Mouse (Mus musculus) liver, postnatal 0 days (tissue): Measurements from ENCODE around the gene Ccdc82. TPM values are rescaled to one million over a fixed set of nuclear protein-coding genes. Genes with fewer than 3 reads are reported as not detected.
A peak's percentile ranks its signal among the peaks of the same experiment; 100 is the strongest.

Source experiments
- ATAC-seq: fragments of 200-750 bp; cut with Nextera tagmentation; 2 replicates; pipeline ENCODE4 v1.8.0; 2017; ENCODE audit warnings: mild to moderate bottlenecking, moderate library complexity
- DNase-seq: peaks from one replicate; pipeline ENCODE4 v3.0.0-alpha.2; 2016
- H3K27ac ChIP-seq: fragments of 300-500 bp; sonication (generic); 2 replicates; pipeline ENCODE4 v1.5.1; 2014; ENCODE audit warnings: antibody characterized with exemption, moderate library complexity, mild to moderate bottlenecking, low read depth
- H3K27me3 ChIP-seq: fragments of 300-500 bp; sonication (generic); 2 replicates; pipeline ENCODE4 v1.6.1; 2014; ENCODE audit warnings: low read length, control low read depth, mixed read lengths; ENCODE audit not compliant: insufficient read depth
- H3K36me3 ChIP-seq: fragments of 300-500 bp; sonication (generic); replicated peaks from 2 replicates; pipeline ENCODE4 v1.6.1; 2014; ENCODE audit warnings: mild to moderate bottlenecking, control low read depth, low read length, moderate library complexity, mixed read lengths; ENCODE audit not compliant: insufficient read depth
- H3K4me1 ChIP-seq: fragments of 300-500 bp; sonication (generic); 2 replicates; pipeline ENCODE4 v1.6.1; 2014; ENCODE audit warnings: antibody characterized with exemption, mild to moderate bottlenecking, control low read depth; ENCODE audit not compliant: insufficient read depth
- H3K4me2 ChIP-seq: fragments of 300-500 bp; sonication (generic); 2 replicates; pipeline ENCODE4 v1.6.1; 2014; ENCODE audit warnings: low read depth, mild to moderate bottlenecking, low read length, moderate library complexity, mixed read lengths
- H3K4me3 ChIP-seq: fragments of 300-500 bp; sonication (generic); 2 replicates; pipeline ENCODE4 v1.5.1; 2014; ENCODE audit warnings: low read depth, low read length
- H3K9ac ChIP-seq: fragments of 300-500 bp; sonication (generic); replicated peaks from 2 replicates; pipeline ENCODE4 v1.6.1; 2014; ENCODE audit warnings: mild to moderate bottlenecking, moderate library complexity
- H3K9me3 ChIP-seq: fragments of 300-500 bp; sonication (generic); 2 replicates; pipeline ENCODE4 v1.6.1; 2016; ENCODE audit warnings: mild to moderate bottlenecking, control low read depth, low read length, mixed read lengths
- CTCF ChIP-seq: sonication (generic); IDR thresholded peaks from 2 replicates; pipeline ENCODE4 v1.5.1; 2016; ENCODE audit warnings: antibody characterized with exemption, low read depth
- EP300 ChIP-seq: IDR thresholded peaks from 2 replicates; pipeline ENCODE4 v1.6.1; 2016; ENCODE audit warnings: antibody characterized with exemption, low read depth, mild to moderate bottlenecking
- WGBS: fragments of 180-500 bp; shearing (Covaris S2); extraction: QIAGEN DNeasy Blood & Tissue Kit; methylation state at CpG from one replicate; pipeline ENCODE4 v1.1.7; 2014; ENCODE audit not compliant: insufficient replicate concordance; 5-methylcytosine and 5-hydroxymethylcytosine counted together
- polyA plus RNA-seq: library from polyadenylated mRNA; unstranded; fragments of >200 nt; fragmentation: Nextera tagmentation; extraction: Ambion mirVana; gene quantifications from 2 replicates; pipeline ENCODE4 v1.2.1, GENCODE M21; 2015

Gene Ccdc82
- polyA plus RNA-seq, 1 experiment from 2014 or later: 4.7 TPM

DNA sequence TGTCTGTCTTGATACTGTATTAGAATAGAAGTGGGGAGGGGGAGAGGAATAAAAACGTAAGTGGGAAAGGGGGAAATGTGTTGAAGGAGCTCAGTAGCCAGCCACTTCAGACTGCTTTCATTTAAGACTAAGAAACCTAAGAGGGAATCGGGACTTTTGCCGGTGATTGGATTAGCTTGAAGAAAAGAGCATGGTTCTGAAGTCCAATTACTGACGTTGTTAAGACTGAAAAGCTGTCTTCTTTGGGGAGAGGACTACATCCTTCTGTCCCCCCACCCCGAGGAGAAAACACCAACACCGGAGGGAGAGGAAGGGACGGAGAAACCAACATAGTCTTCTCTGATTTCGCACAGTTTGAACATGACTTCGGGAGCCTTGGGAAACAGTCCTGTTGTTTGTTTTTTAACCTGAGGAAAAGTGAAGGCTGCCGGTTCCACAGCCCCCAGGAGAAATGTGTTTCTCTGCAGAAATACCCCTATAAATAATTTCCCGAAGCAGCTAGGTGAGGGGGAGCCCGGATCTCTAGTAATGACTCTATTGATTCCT lies 50.4 kb downstream of the Ccdc82 start:
- no peaks in the 10 kb centered on the region for H3K27me3 ChIP-seq
- no peaks in the 10 kb centered on the region for H3K36me3 ChIP-seq
- peak overlapping the region; percentile 70 for H3K9ac ChIP-seq
- peak overlapping the region; percentile 66; the same call in 1 of the 2 replicates for H3K27ac ChIP-seq
- ATAC-seq (no peak), DNase-seq (no peak)
- peak overlapping the region; percentile 66 for H3K4me3 ChIP-seq
- peak overlapping the region; percentile 74 for H3K4me2 ChIP-seq
- 1% methylated on average over 12 of the region's 12 CpGs for WGBS
- TF ChIP-seq EP300 (no peak), CTCF (no peak)
- peaks cover 26% of the 10 kb centered on the region for H3K4me1 ChIP-seq
- no peaks in the 10 kb centered on the region for H3K9me3 ChIP-seq

DNA sequence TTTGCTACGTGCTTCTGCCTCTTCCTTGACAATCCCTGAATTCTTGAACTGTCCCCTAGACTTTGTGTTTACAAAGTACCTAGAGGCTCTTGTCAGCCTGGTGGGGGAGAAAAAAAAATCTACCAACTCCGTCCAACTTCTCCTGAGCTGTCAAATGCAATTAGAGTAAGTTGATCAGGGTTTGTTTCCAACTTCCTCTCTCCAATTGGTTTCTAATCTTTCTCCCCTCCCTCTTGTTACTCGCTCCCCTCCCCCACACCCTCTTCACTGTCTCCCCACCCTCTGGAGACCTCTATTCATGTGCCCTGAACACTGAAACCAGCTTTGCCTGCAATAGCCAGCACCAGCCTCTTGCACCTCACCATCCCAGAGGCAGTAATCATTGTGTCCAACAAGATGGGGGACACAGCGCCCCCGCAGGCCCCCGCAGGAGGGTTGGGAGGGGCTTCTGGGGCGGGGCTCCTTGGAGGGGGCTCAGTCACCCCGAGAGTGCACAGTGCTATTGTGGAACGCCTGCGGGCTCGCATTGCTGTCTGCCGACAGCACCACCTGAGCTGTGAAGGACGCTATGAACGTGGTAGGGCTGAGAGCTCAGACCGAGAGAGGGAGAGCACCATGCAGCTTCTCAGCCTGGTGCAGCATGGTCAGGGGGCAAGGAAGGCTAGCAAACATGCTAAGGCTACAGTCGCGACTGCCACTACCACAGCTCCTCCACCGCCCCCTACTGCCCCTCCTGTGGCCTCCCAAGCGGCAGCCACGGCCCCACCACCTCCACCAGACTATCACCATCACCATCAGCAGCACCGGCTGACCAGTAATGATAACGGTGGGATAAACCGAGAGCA lies 51.1 kb downstream of the Ccdc82 start, which contains the start of gene Maml2:
Maml2 (plus strand) TSS at position 290 of the 845 bp plus-strand sequence.
- ATAC-seq (peak; percentile 52), DNase-seq (peak; percentile 56)
- Histone ChIP-seq H3K27ac (peak within 1 kb of the TSS; percentile 66; the same call in 1 of the 2 replicates), H3K9ac (peak within 1 kb of the TSS; percentile 70), H3K36me3 (no peaks in the 10 kb centered on the region), H3K27me3 (no peaks in the 10 kb centered on the region), H3K9me3 (no peaks in the 10 kb centered on the region), H3K4me2 (peak within 1 kb of the TSS; percentile 74), H3K4me1 (peaks cover 26% of the 10 kb centered on the region), H3K4me3 (peak within 1 kb of the TSS; percentile 66)
- TF ChIP-seq EP300 (no peak), CTCF (peak; percentile 35)
- WGBS: under 1% methylated on average over 23 of the region's 23 CpGs

DNA sequence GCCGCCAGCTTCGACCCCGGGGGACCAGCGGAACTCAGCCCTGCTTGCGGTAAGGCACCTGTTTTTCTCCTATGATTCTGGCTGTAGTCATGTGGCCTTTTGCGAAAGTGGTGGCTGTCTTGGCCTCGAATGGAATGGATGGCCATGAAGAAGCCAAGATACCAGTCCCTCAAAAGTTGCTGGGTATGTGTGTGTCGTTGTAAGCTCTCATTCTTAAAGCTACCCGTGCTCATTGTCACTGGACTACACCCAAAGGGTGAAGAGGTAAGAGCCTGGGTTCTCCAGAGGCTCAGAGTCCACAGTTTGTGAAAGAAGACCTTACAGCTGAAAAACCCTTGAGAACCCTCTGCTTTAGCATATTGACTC lies 51.7 kb downstream of the Ccdc82 start:
- Histone ChIP-seq H3K27ac (peak overlapping the region; percentile 44; the same call in 1 of the 2 replicates), H3K9ac (no peak overlapping the region; the same call in 1 of the 2 replicates)
- 11% methylated on average over 9 of the region's 9 CpGs for WGBS

DNA sequence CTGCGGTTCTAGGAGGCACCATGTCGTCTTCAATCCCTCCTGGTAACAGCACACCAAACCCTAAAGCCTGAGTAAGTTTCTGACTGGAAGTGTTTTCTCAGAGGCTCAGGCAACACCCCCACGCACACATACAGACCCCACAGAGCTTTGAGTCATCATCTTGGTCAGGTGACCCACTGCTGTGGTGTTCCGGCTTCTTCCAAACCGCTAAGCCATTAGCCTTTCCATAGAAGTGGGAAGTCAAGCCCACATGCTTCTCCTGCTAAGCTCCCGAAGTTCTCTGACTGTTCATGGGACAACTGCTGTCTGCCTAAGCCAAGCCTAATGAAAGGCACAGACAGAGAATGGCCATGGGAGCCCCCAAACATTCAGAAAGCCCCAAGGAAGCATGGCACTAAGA lies 52.4 kb downstream of the Ccdc82 start:
- no peak overlapping the region for H3K9ac ChIP-seq
- H3K27ac ChIP-seq: no peak overlapping the region
- WGBS: 73% methylated on average over 6 of the region's 6 CpGs
- H3K36me3 ChIP-seq: no peaks in the 10 kb centered on the region
- peaks cover 30% of the 10 kb centered on the region for H3K4me1 ChIP-seq
- H3K9me3 ChIP-seq: no peaks in the 10 kb centered on the region
- no peak overlapping the region for H3K4me3 ChIP-seq
- ATAC-seq (no peak), DNase-seq (no peak)
- TF ChIP-seq CTCF: no peak
- TF ChIP-seq EP300: no peak
- no peak overlapping the region for H3K4me2 ChIP-seq
- H3K27me3 ChIP-seq: no peaks in the 10 kb centered on the region

More for the DNA sequence above, 51.7 kb downstream of the Ccdc82 start:
- Histone ChIP-seq H3K36me3 (no peaks in the 10 kb centered on the region), H3K4me2 (peak overlapping the region; percentile 74), H3K4me3 (peak overlapping the region; percentile 66), H3K9me3 (no peaks in the 10 kb centered on the region), H3K4me1 (peaks cover 26% of the 10 kb centered on the region), H3K27me3 (no peaks in the 10 kb centered on the region)
- DNase-seq (no peak), ATAC-seq (no peak)
- no peak for TF ChIP-seq CTCF
- TF ChIP-seq EP300: no peak

DNA sequence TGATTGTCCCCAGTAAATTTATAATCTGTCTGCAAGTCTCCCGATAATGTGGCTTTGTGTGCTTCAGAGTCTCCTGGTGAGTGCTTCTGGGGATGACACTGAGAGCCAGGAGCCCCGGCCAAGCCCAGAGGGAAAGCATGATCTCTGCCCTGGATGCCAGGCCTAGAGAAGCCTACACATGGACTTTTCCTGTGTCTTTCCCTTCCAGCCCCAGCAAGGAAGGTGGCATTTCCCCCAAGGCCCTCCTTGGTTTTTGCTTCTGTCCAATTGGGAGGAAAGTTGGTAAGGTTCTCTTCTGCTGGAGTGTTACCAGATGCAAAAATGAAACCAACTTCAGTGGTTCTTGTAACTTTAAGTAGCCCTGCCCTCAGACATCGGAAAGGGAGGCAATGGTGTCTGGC lies 53.3 kb downstream of the Ccdc82 start:
- peaks cover 30% of the 10 kb centered on the region for H3K4me1 ChIP-seq
- WGBS: 62% methylated on average over 3 of the region's 3 CpGs
- no peak overlapping the region for H3K4me3 ChIP-seq
- H3K36me3 ChIP-seq: no peaks in the 10 kb centered on the region
- ATAC-seq (no peak), DNase-seq (no peak)
- no peak overlapping the region; the same call in 1 of the 2 replicates for H3K27ac ChIP-seq
- H3K9ac ChIP-seq: no peak overlapping the region; the same call in 1 of the 2 replicates
- TF ChIP-seq CTCF: no peak
- TF ChIP-seq EP300: no peak
- peak overlapping the region; percentile 51 for H3K4me2 ChIP-seq
- no peaks in the 10 kb centered on the region for H3K27me3 ChIP-seq
- H3K9me3 ChIP-seq: no peaks in the 10 kb centered on the region
